Mouse (Mus musculus) lung, embryonic 14.5 days (tissue): ENCODE data around the gene Mgat4a. TPM values are rescaled to one million over a fixed set of nuclear protein-coding genes. Genes with fewer than 3 reads are reported as not detected.
A peak's percentile ranks its signal among the peaks of the same experiment; 100 is the strongest.

Experiments
- ATAC-seq: fragments of 200-750 bp; cut with Nextera tagmentation; 2 replicates; pipeline ENCODE4 v1.8.0; 2017; ENCODE audit warnings: mild to moderate bottlenecking, moderate TSS enrichment, moderate library complexity; ENCODE audit not compliant: insufficient read depth
- DNase-seq: peaks from one replicate; pipeline ENCODE4 v3.0.0-alpha.2; 2015
- H3K27ac ChIP-seq: fragments of 300-500 bp; sonication (generic); 2 replicates; pipeline ENCODE4 v1.5.1; 2014; ENCODE audit warnings: low read depth, mild to moderate bottlenecking, moderate library complexity
- H3K27me3 ChIP-seq: fragments of 300-500 bp; sonication (generic); 2 replicates; pipeline ENCODE4 v1.6.1; 2014; ENCODE audit warnings: low read length, control low read depth; ENCODE audit not compliant: insufficient read depth
- H3K36me3 ChIP-seq: fragments of 300-500 bp; sonication (generic); 2 replicates; pipeline ENCODE4 v1.6.1; 2014; ENCODE audit warnings: control low read depth; ENCODE audit not compliant: insufficient read depth
- H3K4me1 ChIP-seq: fragments of 300-500 bp; sonication (generic); 2 replicates; pipeline ENCODE4 v1.6.1; 2014; ENCODE audit warnings: antibody characterized with exemption, control low read depth; ENCODE audit not compliant: insufficient read depth
- H3K4me2 ChIP-seq: fragments of 300-500 bp; sonication (generic); 2 replicates; pipeline ENCODE4 v1.6.1; 2014; ENCODE audit warnings: mild to moderate bottlenecking
- H3K4me3 ChIP-seq: fragments of 300-500 bp; sonication (generic); 2 replicates; pipeline ENCODE4 v1.5.1; 2014; ENCODE audit warnings: low read depth, low read length
- H3K9ac ChIP-seq: fragments of 300-500 bp; sonication (generic); 2 replicates; pipeline ENCODE4 v1.6.1; 2014
- H3K9me3 ChIP-seq: fragments of 300-500 bp; sonication (generic); 2 replicates; pipeline ENCODE4 v1.6.1; 2016; ENCODE audit warnings: low read depth, low read length, control low read depth
- CTCF ChIP-seq: IDR thresholded peaks from 2 replicates; pipeline ENCODE4 v1.5.1; 2016; ENCODE audit warnings: antibody characterized with exemption, low read depth
- WGBS: fragments of 180-500 bp; shearing (Covaris S2); extraction: QIAGEN DNeasy Blood & Tissue Kit; methylation state at CpG from one replicate; pipeline ENCODE4 v1.1.7; 2014; 5-methylcytosine and 5-hydroxymethylcytosine counted together
- polyA plus RNA-seq: library from polyadenylated mRNA; unstranded; fragments of >200 nt; fragmentation: Nextera tagmentation; extraction: Ambion mirVana; gene quantifications from 2 replicates; pipeline ENCODE4 v1.2.1, GENCODE M21; 2014

Gene Mgat4a
- polyA plus RNA-seq, 1 experiment from 2014 or later = 6.0 TPM

GRCm38 (mm10) chr1:37464878-37465452 is 75.9 kb downstream of the Mgat4a start:
- no peak overlapping the region for H3K4me3 ChIP-seq
- H3K9ac ChIP-seq = no peak overlapping the region
- H3K9me3 ChIP-seq = no peaks in the 10 kb centered on the region
- 79% methylated on average over 10 of the region's 10 CpGs for WGBS
- H3K4me1 ChIP-seq = no peaks in the 10 kb centered on the region
- DNase-seq (no peak), ATAC-seq (no peak)
- H3K27me3 ChIP-seq = no peaks in the 10 kb centered on the region
- no peak overlapping the region for H3K4me2 ChIP-seq
- H3K36me3 ChIP-seq = no peaks in the 10 kb centered on the region
- no peak for TF ChIP-seq CTCF
- no peak overlapping the region for H3K27ac ChIP-seq

DNA sequence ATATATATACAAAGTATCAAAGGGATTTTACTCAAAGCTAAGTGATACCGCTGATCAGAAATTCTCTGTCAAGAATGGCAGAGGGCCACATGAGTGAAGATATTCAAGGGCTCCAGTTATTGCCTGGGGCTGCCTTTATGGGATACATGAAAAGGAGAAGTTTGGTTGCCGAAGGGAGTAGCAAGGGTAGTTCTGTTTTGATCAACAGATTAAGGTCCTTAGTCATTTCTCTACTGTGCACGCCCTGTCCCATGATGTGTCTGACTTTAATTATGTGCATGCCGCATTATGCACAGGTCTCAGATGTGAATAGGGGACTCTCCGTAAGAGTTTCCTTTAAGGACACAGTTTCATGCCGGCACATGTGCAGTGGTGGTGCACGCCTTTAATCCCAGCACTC is 83.3 kb downstream of the Mgat4a start:
- H3K27me3 ChIP-seq = no peaks in the 10 kb centered on the region
- H3K27ac ChIP-seq = no peak overlapping the region
- no peak overlapping the region for H3K4me2 ChIP-seq
- no peaks in the 10 kb centered on the region for H3K36me3 ChIP-seq
- no peak for ATAC-seq
- H3K9me3 ChIP-seq = no peaks in the 10 kb centered on the region
- no peak overlapping the region for H3K4me3 ChIP-seq
- no peak for TF ChIP-seq CTCF
- H3K9ac ChIP-seq = no peak overlapping the region
- WGBS = 87% methylated on average over 7 of the region's 7 CpGs
- no peak for DNase-seq
- no peaks in the 10 kb centered on the region for H3K4me1 ChIP-seq

GRCm38 (mm10) chr1:37451270-37451669 is 89.5 kb downstream of the Mgat4a start:
- no peak for TF ChIP-seq CTCF
- WGBS = 87% methylated on average over 8 of the region's 8 CpGs

GRCm38 (mm10) chr1:37448361-37449095 is 92.3 kb downstream of the Mgat4a start:
- H3K9ac ChIP-seq = no peak overlapping the region
- H3K9me3 ChIP-seq = no peaks in the 10 kb centered on the region
- no peaks in the 10 kb centered on the region for H3K36me3 ChIP-seq
- no peak for ATAC-seq
- H3K4me1 ChIP-seq = no peaks in the 10 kb centered on the region
- DNase-seq = peak; percentile 63
- no peak overlapping the region for H3K27ac ChIP-seq
- WGBS = 73% methylated on average over 10 of the region's 10 CpGs
- H3K4me3 ChIP-seq = no peak overlapping the region
- no peaks in the 10 kb centered on the region for H3K27me3 ChIP-seq
- no peak overlapping the region for H3K4me2 ChIP-seq
- peak; percentile 61 for TF ChIP-seq CTCF

More at GRCm38 (mm10) chr1:37451270-37451669, 89.5 kb downstream of the Mgat4a start:
- Histone ChIP-seq H3K27me3 (no peaks in the 10 kb centered on the region), H3K9ac (no peak overlapping the region), H3K4me2 (no peak overlapping the region), H3K4me1 (no peaks in the 10 kb centered on the region), H3K4me3 (no peak overlapping the region), H3K27ac (no peak overlapping the region), H3K9me3 (no peaks in the 10 kb centered on the region), H3K36me3 (no peaks in the 10 kb centered on the region)
- ATAC-seq = no peak
- DNase-seq = no peak

DNA sequence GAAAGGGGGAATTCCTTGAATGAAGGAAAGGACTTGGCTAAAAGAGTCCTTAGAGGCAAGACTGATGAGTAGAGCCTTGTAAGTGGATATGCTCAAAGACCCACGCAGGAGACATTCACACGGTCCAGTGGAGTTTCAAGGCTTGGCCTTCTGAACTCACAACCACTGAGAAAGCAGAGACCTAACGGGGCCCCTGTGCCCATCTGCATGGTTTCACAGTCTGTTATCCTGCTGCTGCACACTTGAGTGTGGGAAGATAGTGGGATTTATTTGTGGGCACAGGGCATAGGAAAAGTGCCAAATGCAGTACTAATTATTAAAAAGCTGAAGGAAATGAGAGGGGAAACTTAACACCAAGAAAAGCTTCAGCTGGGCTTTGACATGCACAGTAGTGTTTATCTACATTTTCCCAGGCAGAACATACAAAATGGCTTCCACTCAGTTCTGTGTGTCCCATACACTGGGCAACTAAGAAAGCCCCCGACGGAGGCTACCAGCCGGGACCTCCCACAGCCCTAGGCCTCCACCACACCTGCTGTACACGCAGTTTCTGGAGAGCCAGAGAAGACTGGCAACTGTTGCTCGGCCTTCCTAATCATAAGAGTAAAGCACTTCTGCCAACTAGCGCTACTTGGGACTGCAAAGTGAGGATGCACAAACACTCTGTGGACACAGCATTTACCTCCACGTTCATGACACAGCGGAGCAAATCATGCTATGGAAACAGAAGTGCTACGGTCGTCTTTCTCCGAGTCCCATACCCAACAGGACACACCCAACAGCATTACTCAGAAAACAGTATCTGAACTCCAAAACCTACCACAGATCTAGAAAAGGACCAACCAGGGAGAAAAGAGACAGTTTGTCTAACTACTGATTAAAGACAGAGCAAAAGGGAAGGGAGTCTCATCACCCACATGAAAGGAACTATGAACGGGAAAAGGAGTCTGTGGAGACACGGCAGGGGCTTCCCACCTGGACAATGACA is 97.7 kb downstream of the Mgat4a start:
- 90% methylated on average over 16 of the region's 16 CpGs for WGBS
- Histone ChIP-seq H3K27ac (no peak overlapping the region), H3K9me3 (no peaks in the 10 kb centered on the region), H3K27me3 (no peaks in the 10 kb centered on the region), H3K4me1 (no peaks in the 10 kb centered on the region), H3K9ac (no peak overlapping the region), H3K4me3 (no peak overlapping the region), H3K4me2 (no peak overlapping the region), H3K36me3 (peaks cover 31% of the 10 kb centered on the region)
- no peak for DNase-seq
- no peak for TF ChIP-seq CTCF
- no peak for ATAC-seq

DNA sequence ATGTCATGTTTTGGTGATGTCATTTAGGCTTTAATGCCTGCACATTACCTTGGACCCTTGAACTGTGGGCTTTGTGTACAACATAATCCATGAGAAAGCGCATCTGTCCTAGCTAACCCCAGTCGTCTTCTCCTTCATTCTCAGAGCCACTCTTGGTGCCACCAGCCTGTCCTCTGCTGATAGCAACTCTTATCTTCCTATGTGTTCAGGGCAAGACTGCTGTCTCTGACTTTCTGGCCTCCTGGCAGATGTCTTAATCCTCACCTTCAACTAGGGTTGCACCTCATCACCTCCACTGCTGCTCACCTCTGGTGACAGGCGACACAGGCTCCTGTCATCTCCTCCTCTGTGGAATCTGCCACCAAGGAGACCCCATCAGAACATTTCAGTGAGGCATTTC is 104.4 kb downstream of the Mgat4a start:
- H3K4me3 ChIP-seq = no peak overlapping the region
- TF ChIP-seq CTCF = no peak
- no peak overlapping the region for H3K9ac ChIP-seq
- DNase-seq (no peak), ATAC-seq (no peak)
- H3K4me2 ChIP-seq = no peak overlapping the region
- no peaks in the 10 kb centered on the region for H3K27me3 ChIP-seq
- peaks cover 83% of the 10 kb centered on the region for H3K36me3 ChIP-seq
- no peaks in the 10 kb centered on the region for H3K4me1 ChIP-seq
- no peaks in the 10 kb centered on the region for H3K9me3 ChIP-seq
- 87% methylated on average over 3 of the region's 3 CpGs for WGBS
- H3K27ac ChIP-seq = no peak overlapping the region
